Mouse (Mus musculus) cerebellum, adult 2 months (tissue): ENCODE data around the gene Mrm3. TPM values are rescaled to one million over a fixed set of nuclear protein-coding genes. Genes with fewer than 3 reads are reported as not detected.
"Not testable (repeated sequence)": the region's sequence is repeated elsewhere in the genome, so short reads cannot be mapped to it uniquely, and the experiment has no call there.

Source experiments
- DNase-seq, 2 experiments: peaks; one replicate each; pipeline ENCODE4 v3.0.0; 2021
- H3K27ac ChIP-seq: fragments of 200-500 bp; 2 replicates; pipeline ENCODE4 v1.5.1; 2012; ENCODE audit warnings: low read length, control low read depth, inconsistent platforms; ENCODE audit not compliant: insufficient read depth
- H3K27me3 ChIP-seq: fragments of 200-500 bp; 2 replicates; pipeline ENCODE4 v1.6.1; 2012; ENCODE audit warnings: inconsistent platforms, mild to moderate bottlenecking, low read length, moderate library complexity; ENCODE audit not compliant: control insufficient read depth, insufficient read depth
- H3K4me1 ChIP-seq: fragments of 200-500 bp; 2 replicates; pipeline ENCODE4 v1.6.1; 2011; ENCODE audit warnings: low read length; ENCODE audit not compliant: control insufficient read depth, insufficient read depth
- H3K4me3 ChIP-seq: fragments of 200-500 bp; replicated peaks from 2 replicates; pipeline ENCODE3; 2011; ENCODE audit warnings: mild to moderate bottlenecking, low read depth, low read length, control low read depth; ENCODE audit not compliant: insufficient read depth
- CTCF ChIP-seq: fragments of 200-500 bp; IDR thresholded peaks from 2 replicates; pipeline ENCODE4 v1.5.1; 2011; ENCODE audit warnings: low read depth, mild to moderate bottlenecking, control low read depth, low read length, moderate library complexity, borderline replicate concordance; ENCODE audit not compliant: insufficient read depth
- POLR2A ChIP-seq: fragments of 200-500 bp; IDR thresholded peaks from 2 replicates; pipeline ENCODE4 v1.6.1; 2011; ENCODE audit warnings: low read length, control low read depth, borderline replicate concordance; ENCODE audit not compliant: insufficient read depth
- WGBS: fragments of 180-500 bp; shearing (Covaris S2); methylation state at CpG from one replicate; pipeline ENCODE4 v1.1.7; 2018; 5-methylcytosine and 5-hydroxymethylcytosine counted together
- polyA plus RNA-seq: library from polyadenylated mRNA; depleted of rRNA; stranded (reverse); fragments of >200 nt; gene quantifications from 2 replicates; pipeline ENCODE4 v1.2.3, GENCODE M21; 2012; rRNA removed

Gene Mrm3
- 19.9 and 21.3 TPM in 2 replicates for polyA plus RNA-seq

DNA sequence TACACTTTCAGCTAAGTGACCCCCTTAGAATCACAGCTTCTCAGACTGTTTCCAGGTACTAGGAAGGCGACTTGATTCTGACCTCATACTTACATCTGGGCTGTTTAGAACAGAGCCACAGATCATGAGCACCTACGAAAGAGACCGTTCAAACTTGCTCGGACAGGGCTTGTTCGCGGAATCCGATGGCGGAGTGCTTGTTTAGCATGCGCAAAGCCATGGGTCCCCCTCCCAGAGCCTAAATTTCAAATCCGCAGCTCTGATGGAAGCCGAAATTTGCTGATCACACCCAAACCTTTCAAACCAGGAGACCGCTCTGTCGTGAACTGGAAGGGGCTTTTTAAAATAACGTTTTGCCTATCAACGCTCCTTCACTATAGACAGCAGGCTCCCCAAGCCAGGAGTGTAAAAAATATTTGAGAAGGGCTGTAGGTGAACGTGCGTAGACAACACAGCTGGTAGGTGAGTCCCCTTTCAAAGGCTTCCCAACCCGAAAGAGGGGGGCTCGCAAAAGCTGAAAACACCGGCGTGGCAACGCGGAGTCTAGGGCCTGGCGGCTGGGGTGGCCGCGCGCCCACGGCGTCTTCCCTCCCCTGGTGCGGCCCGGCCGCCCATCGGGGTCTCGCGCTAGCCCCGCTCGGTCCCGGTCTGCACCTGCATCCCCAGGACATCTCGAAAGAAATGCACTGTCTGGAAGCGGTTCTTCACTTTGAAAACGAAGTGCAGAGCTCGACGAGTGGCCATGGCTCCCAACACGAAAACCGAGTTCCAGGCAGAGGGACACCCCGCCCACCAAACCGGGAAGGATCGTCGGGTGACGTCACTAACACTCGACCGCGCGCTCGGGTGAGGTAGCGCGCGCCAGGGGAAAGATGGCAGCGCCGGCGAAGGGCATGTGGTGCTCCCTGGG lies at the start of gene Mrm3, which contains the start of gene Glod4:
TSS of gene Mrm3 (plus strand) at position 815 of the 910 bp plus-strand sequence.
TSS of gene Glod4 (minus strand) at position 825 of the 910 bp plus-strand sequence.
- peak; percentile 91 to 95 for DNase-seq
- Histone ChIP-seq H3K27ac (peak within 1 kb of the TSS; percentile 48; the same call in 1 of the 2 replicates), H3K27me3 (no peaks in the 10 kb centered on the region), H3K4me3 (peak within 1 kb of the TSS; percentile 78), H3K4me1 (peaks cover 4% of the 10 kb centered on the region; the same call in 1 of the 2 replicates)
- TF ChIP-seq POLR2A: peak; percentile 90
- TF ChIP-seq CTCF: no peak
- WGBS: under 1% methylated on average over 61 of the region's 61 CpGs

DNA sequence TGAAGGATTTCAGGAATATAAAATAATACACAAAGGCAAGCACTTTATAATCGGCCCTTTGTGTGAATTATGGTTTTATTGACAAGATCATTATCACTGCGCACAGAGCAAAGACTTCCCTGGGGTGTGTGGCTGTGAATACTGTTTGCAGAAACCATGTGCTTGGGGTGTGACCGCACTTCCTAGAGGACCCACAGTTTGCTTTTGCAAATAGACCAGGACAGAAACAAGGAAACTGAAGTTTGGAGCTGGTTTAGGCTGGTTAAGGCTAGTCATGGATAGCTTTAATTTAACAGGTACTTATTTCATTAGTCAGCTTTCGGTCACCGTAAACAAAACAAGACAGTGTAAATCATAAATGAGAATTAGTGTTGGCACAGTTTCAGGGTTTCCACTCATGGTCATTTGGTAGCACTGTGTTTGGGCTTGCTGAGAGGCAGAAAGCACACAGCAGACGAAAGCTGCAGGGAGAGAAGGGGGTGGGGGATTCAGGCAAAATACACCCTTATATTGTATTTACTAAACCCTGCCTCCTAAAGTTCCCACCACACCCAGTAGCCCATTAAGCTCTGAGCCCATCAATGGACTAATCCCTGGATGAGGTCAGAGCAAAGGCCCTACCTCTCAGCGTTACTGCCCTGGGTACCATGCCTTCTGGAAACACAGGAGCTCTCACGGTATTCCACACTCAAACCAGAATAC lies 47.1 kb upstream of the Mrm3 start:
- Histone ChIP-seq H3K4me3 (no peak overlapping the region), H3K4me1 (peaks cover 3% of the 10 kb centered on the region; the same call in 1 of the 2 replicates), H3K27ac (no peak overlapping the region), H3K27me3 (no peaks in the 10 kb centered on the region)
- TF ChIP-seq POLR2A (no peak), CTCF (no peak)
- 64% methylated on average over 8 of the region's 8 CpGs for WGBS
- DNase-seq: no peak

DNA sequence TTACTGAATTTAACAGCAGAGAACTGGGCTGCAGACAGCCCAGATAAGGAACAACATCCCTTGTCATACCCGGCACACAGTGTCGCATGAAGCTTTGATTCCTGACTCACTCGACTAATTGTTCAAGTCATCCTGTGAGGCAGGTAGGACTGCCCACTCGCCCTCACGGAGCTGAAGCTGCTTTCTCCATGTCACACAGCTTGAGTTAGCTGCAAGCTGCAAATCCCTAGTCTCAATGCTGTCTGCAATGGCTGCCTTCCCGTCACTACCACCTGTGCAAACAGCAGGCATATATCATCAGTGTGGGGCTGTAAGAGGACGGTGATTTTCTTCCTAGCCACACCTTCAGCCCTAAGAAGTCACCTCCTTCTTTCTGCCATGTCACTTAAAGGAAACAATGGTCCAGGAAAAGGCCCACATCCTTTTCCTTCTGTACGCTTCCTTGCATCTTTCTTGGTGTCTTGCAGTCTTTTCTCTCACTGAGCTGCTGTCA lies 46.5 kb upstream of the Mrm3 start:
- TF ChIP-seq CTCF: no peak
- no peak for TF ChIP-seq POLR2A
- H3K27ac ChIP-seq: no peak overlapping the region
- no peak for DNase-seq
- 46% methylated on average over 8 of the region's 8 CpGs for WGBS
- H3K27me3 ChIP-seq: no peaks in the 10 kb centered on the region
- H3K4me3 ChIP-seq: no peak overlapping the region
- peaks cover 4% of the 10 kb centered on the region; the same call in 1 of the 2 replicates for H3K4me1 ChIP-seq

DNA sequence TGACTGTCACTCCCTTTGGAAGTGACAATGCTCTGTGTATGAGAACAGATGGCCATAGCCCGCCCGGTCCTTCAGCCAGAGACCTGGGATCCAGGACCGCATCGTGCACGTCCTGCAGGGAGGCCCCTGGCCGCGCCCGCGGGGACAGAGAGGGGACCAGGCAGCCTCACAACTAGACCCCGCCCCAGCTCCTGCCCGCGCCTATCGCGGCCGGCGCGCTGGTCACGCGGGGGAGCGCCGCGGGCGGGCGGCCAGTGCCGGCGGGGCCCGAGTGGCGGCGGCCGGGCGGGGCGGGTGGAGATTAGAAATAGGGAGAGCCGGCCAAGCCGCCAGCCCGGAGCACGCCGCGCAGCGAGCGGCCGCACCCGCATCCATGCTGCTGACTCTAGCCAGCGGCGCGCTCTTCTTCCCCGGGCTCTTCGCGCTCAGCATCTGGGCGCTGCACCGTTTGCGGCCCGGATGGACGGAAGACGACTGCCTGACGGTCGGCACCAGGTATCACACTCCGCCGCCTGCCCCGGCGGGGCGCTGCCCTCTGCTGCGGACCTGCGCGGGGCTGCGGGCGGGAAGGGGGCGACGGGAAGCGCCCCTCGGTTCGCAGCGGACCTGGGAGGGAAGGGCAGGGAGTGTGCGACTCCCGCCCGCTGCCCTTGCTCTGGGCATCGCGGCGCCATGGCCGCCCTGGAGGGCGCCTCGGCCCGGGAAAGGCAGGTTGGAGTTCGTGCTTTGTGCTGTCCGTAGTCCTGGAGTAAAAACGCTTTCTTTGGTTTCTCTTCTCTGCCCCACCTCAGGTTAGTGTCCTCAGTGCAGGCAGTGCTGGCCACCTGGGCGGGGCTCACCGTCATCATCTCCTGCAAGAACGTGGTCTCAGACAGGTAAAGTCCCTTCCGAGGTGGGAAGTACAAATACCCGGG lies 41.5 kb upstream of the Mrm3 start:
- peak; percentile 82 for TF ChIP-seq POLR2A
- no peak for TF ChIP-seq CTCF
- peaks cover 4% of the 10 kb centered on the region; the same call in 1 of the 2 replicates for H3K4me1 ChIP-seq
- H3K4me3 ChIP-seq: peak overlapping the region; percentile 80
- H3K27ac ChIP-seq: peak overlapping the region; percentile 72
- DNase-seq: peak; percentile 90 to 93
- no peaks in the 10 kb centered on the region for H3K27me3 ChIP-seq
- WGBS: 1% methylated on average over 89 of the region's 90 CpGs

DNA sequence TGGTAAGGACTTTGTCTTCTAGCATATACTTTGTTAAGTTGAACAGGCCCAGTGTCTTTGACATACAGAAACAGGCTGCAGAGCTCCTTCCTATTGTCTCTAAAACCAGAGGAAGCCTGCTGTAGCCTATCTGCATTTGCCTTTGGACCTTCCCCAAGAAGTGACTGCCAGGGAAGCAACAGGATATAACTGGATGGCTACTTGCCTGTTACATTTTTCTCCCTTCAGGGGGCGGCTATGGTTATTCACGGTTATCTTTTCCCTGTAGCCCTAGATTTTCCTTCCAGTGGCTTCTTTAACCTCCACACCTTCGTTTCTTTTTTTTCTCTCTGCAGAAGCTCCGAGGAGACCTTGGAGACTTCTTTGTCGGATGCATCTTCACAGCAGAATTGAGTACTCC lies 36.7 kb upstream of the Mrm3 start:
- WGBS: 38% methylated on average over 5 of the region's 5 CpGs
- TF ChIP-seq POLR2A (no peak), CTCF (no peak)
- Histone ChIP-seq H3K4me3 (no peak overlapping the region), H3K27me3 (no peaks in the 10 kb centered on the region), H3K27ac (no peak overlapping the region), H3K4me1 (peaks cover 6% of the 10 kb centered on the region)
- DNase-seq: peak in 1 of 2 experiments; percentile 46

DNA sequence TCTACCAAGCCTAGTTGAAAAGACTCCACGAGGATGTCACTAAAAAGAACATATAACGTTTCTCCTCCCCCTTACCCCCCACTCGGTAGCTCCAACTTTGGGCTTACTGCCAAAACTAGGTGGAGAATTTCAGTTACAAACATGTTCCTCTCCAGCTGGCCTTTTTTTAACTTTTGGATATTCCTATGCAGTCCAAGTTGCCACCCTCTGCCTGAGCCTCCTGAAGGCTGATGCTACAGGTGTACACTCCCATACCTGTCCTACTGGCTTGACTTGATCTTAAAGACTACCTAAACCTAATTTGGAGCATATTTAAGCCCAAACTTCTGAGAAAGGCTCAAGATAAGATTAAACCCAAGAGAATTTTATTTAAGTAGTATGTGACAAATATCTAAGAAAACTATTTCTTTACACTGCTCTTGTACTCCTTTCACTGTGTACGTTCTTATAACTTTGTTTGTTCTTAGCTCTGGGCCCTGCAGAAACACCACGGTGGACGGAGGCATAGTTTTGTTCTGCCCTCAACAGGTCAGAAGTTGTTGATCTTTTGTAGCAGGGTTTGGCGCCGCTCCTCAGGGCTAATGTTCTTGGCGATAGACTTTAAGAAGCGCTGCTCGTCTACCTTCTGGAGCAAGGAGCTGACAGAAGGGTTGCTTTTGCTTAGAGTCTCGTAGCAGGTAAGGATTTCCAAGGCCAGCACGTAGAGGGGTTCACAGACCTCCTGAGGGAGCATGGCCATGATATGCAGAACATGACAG lies 33.1 kb upstream of the Mrm3 start:
- 77% methylated on average over 13 of the region's 13 CpGs for WGBS
- H3K4me3 ChIP-seq: no peak overlapping the region
- TF ChIP-seq CTCF (no peak), POLR2A (no peak)
- no peak overlapping the region for H3K27ac ChIP-seq
- H3K27me3 ChIP-seq: no peaks in the 10 kb centered on the region
- H3K4me1 ChIP-seq: peaks cover 10% of the 10 kb centered on the region
- no peak for DNase-seq

DNA sequence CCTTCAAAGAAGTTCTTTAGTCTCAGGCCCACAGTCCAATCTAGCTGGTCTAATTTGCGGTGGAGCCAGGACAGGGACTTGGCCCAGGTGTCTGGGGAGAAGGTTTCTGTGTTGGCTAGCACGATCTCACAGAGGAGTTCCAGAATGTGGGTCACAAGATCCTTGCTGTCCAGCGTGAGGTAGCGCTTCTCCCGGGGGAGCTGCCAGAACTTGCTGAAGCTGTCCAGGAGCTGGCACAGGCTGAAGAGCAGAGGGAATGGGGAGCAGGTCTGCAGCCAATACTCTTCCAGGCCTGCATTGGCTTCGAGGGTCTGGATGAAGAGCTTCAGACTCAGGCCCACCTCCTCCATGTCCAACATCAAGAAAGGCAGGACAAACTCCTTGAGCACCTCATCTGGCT lies 31.9 kb upstream of the Mrm3 start:
- DNase-seq: peak; percentile 44 to 55
- H3K27ac ChIP-seq, H3K4me3 ChIP-seq, H3K27me3 ChIP-seq: not testable (repeated sequence)
- 14% methylated on average over 6 of the region's 6 CpGs for WGBS
- peaks cover 12% of the 10 kb centered on the region for H3K4me1 ChIP-seq
